Mouse (Mus musculus) myocyte (in vitro differentiated cells): Measurements from ENCODE around the gene Espnl.

Experiments used
- E2F4 ChIP-seq: IDR thresholded peaks from one replicate; pipeline ENCODE4 v1.6.1; 2011; ENCODE audit warnings: mild to moderate bottlenecking, control low read depth, moderate library complexity; ENCODE audit not compliant: insufficient read depth
- MAX ChIP-seq: IDR thresholded peaks from one replicate; pipeline ENCODE4 v1.6.1; 2011; ENCODE audit warnings: low read depth, mild to moderate bottlenecking, control low read depth
- MYOG ChIP-seq, 3 experiments: IDR thresholded peaks; one replicate each; pipeline ENCODE4 v1.6.1; 2011; ENCODE audit warnings: control low read depth in 2 of 3, low read depth in 2 of 3, mild to moderate bottlenecking in 2 of 3; ENCODE audit not compliant: insufficient read length in 2 of 3, control insufficient read depth in 1 of 3, insufficient read depth in 1 of 3
- POLR2A ChIP-seq: IDR thresholded peaks from one replicate; pipeline ENCODE4 v1.6.1; 2011; ENCODE audit warnings: low read depth, mild to moderate bottlenecking, control low read depth, moderate library complexity; ENCODE audit not compliant: insufficient read length
- POLR2AphosphoS2 ChIP-seq: IDR thresholded peaks from one replicate; pipeline ENCODE4 v1.6.1; 2011; ENCODE audit warnings: low read depth, control low read depth; ENCODE audit not compliant: insufficient read length
- USF1 ChIP-seq: IDR thresholded peaks from one replicate; pipeline ENCODE4 v1.6.1; 2011; ENCODE audit warnings: low read depth, mild to moderate bottlenecking, control low read depth, moderate library complexity

- TF ChIP-seq POLR2A (no peak), USF1 (no peak), E2F4 (no peak), MYOG (IDR thresholded peaks at IDR 0.05; ENCODE audit: control insufficient read depth in 1 of 3, insufficient read depth in 1 of 3, insufficient read length in 2 of 3, low read depth in 2 of 3) (no peak), POLR2AphosphoS2 (no peak), MAX (no peak)
These were observed 45.4 kb downstream of the Espnl start for GRCm38 (mm10) chr1:91367295-91367694.
